Mouse (Mus musculus) embryonic facial prominence, embryonic 15.5 days (tissue): ENCODE measurements around the gene Cybb. TPM values are rescaled to one million over a fixed set of nuclear protein-coding genes. Genes with fewer than 3 reads are reported as not detected.
"Not testable (repeated sequence)": the region's sequence is repeated elsewhere in the genome, so short reads cannot be mapped to it uniquely, and the experiment has no call there.

Source experiments
- ATAC-seq: fragments of 200-750 bp; cut with Nextera tagmentation; 2 replicates; pipeline ENCODE4 v1.8.0; 2017; ENCODE audit warnings: low read depth, moderate TSS enrichment; ENCODE audit not compliant: insufficient number of reproducible peaks, low FRiP score, low TSS enrichment
- H3K27ac ChIP-seq: fragments of 300-500 bp; sonication (generic); replicated peaks from 2 replicates; pipeline ENCODE4 v1.5.1; 2015; ENCODE audit warnings: mild to moderate bottlenecking, inconsistent platforms
- H3K27me3 ChIP-seq: fragments of 300-500 bp; sonication (generic); 2 replicates; pipeline ENCODE4 v1.6.1; 2015; ENCODE audit warnings: inconsistent platforms
- H3K36me3 ChIP-seq: fragments of 300-500 bp; sonication (generic); 2 replicates; pipeline ENCODE4 v1.6.1; 2015; ENCODE audit warnings: mild to moderate bottlenecking, inconsistent platforms
- H3K4me1 ChIP-seq: fragments of 300-500 bp; sonication (generic); 2 replicates; pipeline ENCODE4 v1.6.1; 2015; ENCODE audit warnings: inconsistent platforms
- H3K4me2 ChIP-seq: fragments of 300-500 bp; sonication (generic); replicated peaks from 2 replicates; pipeline ENCODE4 v1.6.1; 2015; ENCODE audit warnings: mild to moderate bottlenecking, inconsistent platforms
- H3K4me3 ChIP-seq: fragments of 300-500 bp; sonication (generic); replicated peaks from 2 replicates; pipeline ENCODE4 v1.5.1; 2015; ENCODE audit warnings: mild to moderate bottlenecking, inconsistent platforms
- H3K9ac ChIP-seq: fragments of 300-500 bp; sonication (generic); 2 replicates; pipeline ENCODE4 v1.6.1; 2015; ENCODE audit warnings: inconsistent platforms
- H3K9me3 ChIP-seq: fragments of 300-500 bp; sonication (generic); replicated peaks from 2 replicates; pipeline ENCODE4 v1.6.1; 2016; ENCODE audit warnings: inconsistent platforms
- WGBS: fragments of 180-500 bp; shearing (Covaris S2); methylation state at CpG from one replicate; pipeline ENCODE4 v1.1.7; 2015; 5-methylcytosine and 5-hydroxymethylcytosine counted together
- polyA plus RNA-seq: library from polyadenylated mRNA; unstranded; fragments of >200 nt; fragmentation: Nextera tagmentation; extraction: Ambion mirVana; gene quantifications from 2 replicates; pipeline ENCODE4 v1.2.1, GENCODE M21; 2015

The Cybb gene
- polyA plus RNA-seq: 2.8 and 3.2 TPM in 2 replicates

GRCm38 (mm10) chrX:9487671-9488070 is at the start of gene Cybb:
Cybb (minus strand) TSS chrX:9487771.
- H3K4me3 ChIP-seq: no peak within 1 kb of the TSS
- 73% methylated on average over 4 of the region's 4 CpGs for WGBS
- H3K4me2 ChIP-seq: no peak within 1 kb of the TSS
- H3K27me3 ChIP-seq: no peaks in the 10 kb centered on the region
- ATAC-seq: no peak
- H3K9me3 ChIP-seq: no peaks in the 10 kb centered on the region
- no peak within 1 kb of the TSS for H3K27ac ChIP-seq
- H3K9ac ChIP-seq: no peak within 1 kb of the TSS
- H3K4me1 ChIP-seq: no peaks in the 10 kb centered on the region
- no peaks in the 10 kb centered on the region for H3K36me3 ChIP-seq

DNA sequence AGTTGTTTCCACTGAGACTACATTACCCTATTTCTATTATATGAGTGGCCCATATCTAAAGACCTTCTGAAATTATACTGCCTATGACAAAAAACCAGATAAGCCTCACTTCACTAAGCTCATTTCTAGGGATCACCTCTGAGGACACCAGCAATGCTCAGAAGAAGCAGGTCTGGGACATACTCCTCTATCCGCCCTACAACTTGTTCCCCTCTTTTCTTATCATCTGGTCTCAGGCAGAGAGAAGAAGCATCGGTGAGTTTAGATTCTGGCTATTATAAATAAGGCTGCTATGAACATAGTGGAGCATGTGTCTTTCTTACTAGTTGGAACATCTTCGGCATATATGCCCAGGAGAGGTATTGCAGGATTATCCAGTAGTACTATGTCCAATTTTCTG is 49.3 kb upstream of the Cybb start:
- Histone ChIP-seq H3K4me2 (no peak overlapping the region), H3K27me3 (no peaks in the 10 kb centered on the region), H3K27ac (no peak overlapping the region), H3K4me1 (no peaks in the 10 kb centered on the region), H3K9ac (no peak overlapping the region), H3K36me3 (no peaks in the 10 kb centered on the region), H3K9me3 (no peaks in the 10 kb centered on the region), H3K4me3 (no peak overlapping the region)
- WGBS: 88% methylated on average over 3 of the region's 3 CpGs
- ATAC-seq: no peak

DNA sequence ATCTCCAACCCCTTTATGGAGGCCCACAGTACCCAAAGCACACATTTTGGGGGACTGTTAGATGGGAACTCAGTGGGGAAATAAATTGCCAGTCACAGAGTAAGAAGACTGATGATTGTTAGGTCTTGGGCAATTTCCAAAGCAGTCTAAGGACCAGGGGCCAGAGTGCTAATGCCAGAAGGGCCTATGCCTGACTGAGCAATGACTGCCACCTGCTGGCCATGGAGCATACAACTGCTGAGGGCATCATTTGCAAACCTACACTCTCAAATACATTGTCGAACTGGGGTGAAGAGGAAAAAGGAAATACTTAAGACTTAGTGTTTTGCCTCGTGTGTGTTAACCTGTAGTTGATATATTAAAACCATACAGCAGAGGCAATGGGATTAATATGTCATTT is 32.4 kb upstream of the Cybb start:
- H3K9me3 ChIP-seq, H3K36me3 ChIP-seq, ATAC-seq, H3K27me3 ChIP-seq, H3K4me1 ChIP-seq, H3K4me2 ChIP-seq, H3K4me3 ChIP-seq, H3K9ac ChIP-seq, H3K27ac ChIP-seq: not testable (repeated sequence)
- 31% methylated on average over 2 of the region's 2 CpGs for WGBS

DNA sequence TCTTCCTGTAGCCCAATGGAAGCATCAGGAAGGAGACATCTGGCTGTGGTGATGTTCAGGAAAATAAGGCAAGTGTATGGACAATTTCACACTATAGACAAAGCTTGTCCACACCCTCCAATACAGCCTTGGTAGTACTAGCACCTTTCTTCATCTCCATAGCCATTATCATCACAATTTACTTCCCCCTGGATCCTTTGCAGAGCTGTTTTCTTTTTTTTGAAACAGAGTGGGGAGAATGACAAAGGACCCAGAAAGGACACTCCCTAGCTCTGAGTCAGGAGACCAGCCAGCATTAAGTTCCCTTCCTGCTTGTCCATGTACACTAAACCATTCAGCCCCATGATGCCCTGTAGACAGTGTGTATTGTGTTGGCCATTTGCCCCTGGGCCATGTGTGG is 30.0 kb upstream of the Cybb start:
- ATAC-seq, H3K27ac ChIP-seq, H3K4me1 ChIP-seq, H3K9ac ChIP-seq, H3K9me3 ChIP-seq, H3K36me3 ChIP-seq, H3K4me2 ChIP-seq, H3K27me3 ChIP-seq, H3K4me3 ChIP-seq: not testable (repeated sequence)

DNA sequence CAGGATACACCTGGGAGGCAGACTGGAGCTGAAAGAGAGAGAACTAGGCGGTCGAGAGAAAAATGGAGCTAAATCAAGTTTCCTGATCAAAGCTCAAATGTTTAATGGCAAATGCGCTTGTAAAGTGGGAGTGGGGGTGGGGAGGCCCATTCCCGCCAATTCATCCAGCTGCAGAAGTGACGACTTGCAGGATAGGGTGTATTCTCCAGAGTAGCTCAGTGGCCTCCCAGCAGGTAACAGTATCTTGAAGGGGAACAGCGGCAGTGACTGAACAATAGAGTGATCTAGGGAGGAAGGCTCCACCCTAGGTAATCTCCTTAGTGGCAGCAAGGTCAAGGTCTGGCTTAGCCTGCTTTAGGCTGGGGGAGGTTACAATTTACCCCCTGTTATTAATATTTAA is 12.5 kb downstream of the Cybb start:
- H3K27ac ChIP-seq, ATAC-seq, H3K4me1 ChIP-seq, H3K27me3 ChIP-seq, H3K36me3 ChIP-seq, H3K4me3 ChIP-seq, H3K9ac ChIP-seq, H3K9me3 ChIP-seq, H3K4me2 ChIP-seq: not testable (repeated sequence)
- 85% methylated on average over 6 of the region's 6 CpGs for WGBS

DNA sequence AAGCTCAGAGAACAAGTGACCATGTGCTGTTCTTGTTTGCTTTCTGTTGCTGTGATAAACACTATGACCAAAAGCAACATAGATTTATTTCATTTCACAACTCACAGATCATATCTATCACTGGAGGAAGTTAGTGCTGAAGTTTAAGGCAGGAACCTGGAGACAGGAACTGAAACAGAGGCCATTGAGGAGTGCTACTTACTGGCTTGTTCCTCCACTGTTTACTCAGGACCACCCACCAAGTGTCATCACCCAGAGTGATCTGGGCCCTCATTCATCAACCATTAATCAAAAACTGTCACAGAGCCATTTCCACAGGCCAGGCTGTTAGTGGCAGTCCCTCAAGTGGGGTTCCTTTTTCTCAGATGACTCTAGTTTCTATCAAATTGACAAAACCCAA is 13.1 kb downstream of the Cybb start:
- H3K27ac ChIP-seq: no peak overlapping the region
- no peak overlapping the region for H3K9ac ChIP-seq
- H3K9me3 ChIP-seq: no peaks in the 10 kb centered on the region
- no peak for ATAC-seq
- H3K27me3 ChIP-seq: no peaks in the 10 kb centered on the region
- H3K4me2 ChIP-seq: no peak overlapping the region
- no peaks in the 10 kb centered on the region for H3K4me1 ChIP-seq
- H3K4me3 ChIP-seq: no peak overlapping the region
- no peaks in the 10 kb centered on the region for H3K36me3 ChIP-seq

DNA sequence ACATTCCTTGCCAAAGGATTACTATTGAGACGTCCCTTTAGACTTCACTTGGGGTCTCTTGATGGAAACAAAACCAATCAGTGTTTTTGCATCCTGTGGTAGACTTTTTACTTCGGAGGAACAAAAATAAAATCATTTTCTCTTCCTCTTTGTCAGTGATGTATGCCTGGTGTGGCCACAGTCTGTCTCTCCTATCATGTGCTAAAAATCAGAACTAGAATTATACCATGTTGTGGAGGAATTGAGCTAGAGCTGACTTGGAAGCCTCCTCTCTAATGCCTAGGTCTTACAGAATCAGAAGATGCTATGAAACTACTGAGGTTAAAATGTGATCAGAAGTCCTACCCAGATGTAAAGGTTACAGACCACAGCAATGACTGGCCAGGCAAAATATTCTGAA is 13.8 kb downstream of the Cybb start:
- Histone ChIP-seq H3K36me3 (no peaks in the 10 kb centered on the region), H3K4me3 (no peak overlapping the region), H3K27ac (no peak overlapping the region), H3K9ac (no peak overlapping the region), H3K4me2 (no peak overlapping the region), H3K9me3 (no peaks in the 10 kb centered on the region), H3K27me3 (no peaks in the 10 kb centered on the region), H3K4me1 (no peaks in the 10 kb centered on the region)
- no peak for ATAC-seq
- WGBS: 65% methylated on average over 2 of the region's 2 CpGs

- H3K27me3 ChIP-seq: no peaks in the 10 kb centered on the region
- WGBS: 51% methylated on average over 3 of the region's 3 CpGs
- no peak overlapping the region for H3K4me2 ChIP-seq
- H3K9ac ChIP-seq: no peak overlapping the region
- no peaks in the 10 kb centered on the region for H3K36me3 ChIP-seq
- no peaks in the 10 kb centered on the region for H3K4me1 ChIP-seq
- H3K9me3 ChIP-seq: no peaks in the 10 kb centered on the region
- H3K27ac ChIP-seq: no peak overlapping the region
- no peak for ATAC-seq
- no peak overlapping the region for H3K4me3 ChIP-seq
These were observed 16.7 kb downstream of the Cybb start for GRCm38 (mm10) chrX:9470811-9471388.

DNA sequence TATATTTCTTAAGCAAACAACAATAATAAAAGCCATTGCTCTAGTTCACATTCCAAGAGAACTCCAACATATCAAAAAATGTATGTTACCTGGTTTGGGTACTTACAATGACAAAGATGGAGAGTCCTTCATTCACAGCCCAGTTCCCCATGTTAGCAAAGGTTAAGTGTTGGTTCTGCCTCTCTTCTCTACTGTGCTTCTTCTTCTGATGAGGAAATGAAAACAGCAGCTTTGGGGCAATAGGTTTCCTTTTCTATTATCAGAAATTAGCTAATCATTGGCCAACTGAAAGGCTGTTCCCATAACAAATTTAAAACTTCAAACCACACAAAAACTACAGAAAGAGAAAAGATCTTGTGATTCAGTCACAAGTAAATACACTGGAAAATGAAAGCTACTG is 18.5 kb downstream of the Cybb start:
- H3K4me2 ChIP-seq: no peak overlapping the region
- H3K27ac ChIP-seq: no peak overlapping the region
- no peaks in the 10 kb centered on the region for H3K4me1 ChIP-seq
- H3K9me3 ChIP-seq: no peaks in the 10 kb centered on the region
- no peak overlapping the region for H3K9ac ChIP-seq
- no peak for ATAC-seq
- no peak overlapping the region for H3K4me3 ChIP-seq
- H3K36me3 ChIP-seq: no peaks in the 10 kb centered on the region
- no peaks in the 10 kb centered on the region for H3K27me3 ChIP-seq

GRCm38 (mm10) chrX:9467020-9467419 is 20.6 kb downstream of the Cybb start:
- no peaks in the 10 kb centered on the region for H3K36me3 ChIP-seq
- H3K4me3 ChIP-seq: no peak overlapping the region
- no peak for ATAC-seq
- no peak overlapping the region for H3K9ac ChIP-seq
- H3K9me3 ChIP-seq: no peaks in the 10 kb centered on the region
- no peaks in the 10 kb centered on the region for H3K4me1 ChIP-seq
- no peak overlapping the region for H3K4me2 ChIP-seq
- WGBS: 84% methylated on average over 4 of the region's 4 CpGs
- H3K27ac ChIP-seq: no peak overlapping the region
- H3K27me3 ChIP-seq: no peaks in the 10 kb centered on the region

- Histone ChIP-seq H3K4me3 (no peak overlapping the region), H3K27me3 (no peaks in the 10 kb centered on the region), H3K36me3 (no peaks in the 10 kb centered on the region), H3K9ac (no peak overlapping the region), H3K4me2 (no peak overlapping the region), H3K4me1 (no peaks in the 10 kb centered on the region), H3K27ac (no peak overlapping the region), H3K9me3 (no peaks in the 10 kb centered on the region)
- WGBS: 83% methylated on average over 2 of the region's 2 CpGs
- ATAC-seq: no peak
These were observed 21.7 kb downstream of the Cybb start for GRCm38 (mm10) chrX:9465890-9466289.

DNA sequence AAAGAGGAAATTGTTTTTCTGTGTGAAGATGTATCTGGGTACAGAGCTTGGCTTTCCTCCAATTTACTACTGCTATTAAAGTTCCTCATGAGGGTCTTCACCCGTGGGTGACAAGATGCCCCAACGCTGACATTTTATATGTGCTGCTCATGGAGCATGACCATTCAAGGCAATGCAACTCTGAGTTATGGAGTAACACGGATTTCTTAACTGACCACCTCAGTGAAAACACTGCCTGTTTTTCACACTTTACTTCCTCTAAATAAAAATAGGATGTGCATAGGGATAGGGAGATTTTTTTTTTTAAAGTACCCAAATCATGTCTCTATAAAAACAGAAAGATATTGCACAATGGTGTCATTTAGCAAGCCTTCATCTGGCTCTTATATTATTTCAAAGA is 24.9 kb downstream of the Cybb start:
- H3K36me3 ChIP-seq: no peaks in the 10 kb centered on the region
- H3K9ac ChIP-seq: no peak overlapping the region
- 77% methylated on average over 3 of the region's 3 CpGs for WGBS

More for the DNA sequence above, 24.9 kb downstream of the Cybb start:
- H3K27me3 ChIP-seq: no peaks in the 10 kb centered on the region
- no peaks in the 10 kb centered on the region for H3K4me1 ChIP-seq
- H3K9me3 ChIP-seq: no peaks in the 10 kb centered on the region
- no peak for ATAC-seq
- H3K27ac ChIP-seq: no peak overlapping the region
- H3K4me2 ChIP-seq: no peak overlapping the region
- H3K4me3 ChIP-seq: no peak overlapping the region
